Mouse (Mus musculus) CH12.LX (cell line): ENCODE measurements around the gene 4933427D14Rik.

Source experiments
- CTCF ChIP-seq, 2 experiments: IDR thresholded peaks in 1 of 2; conservative IDR thresholded peaks in 1 of 2; 2 replicates each; pipeline ENCODE4 v1.5.1; 2011 to 2012; ENCODE audit warnings: low read depth in 2 of 2, low read length in 2 of 2, improper control_type of control experiment in 1 of 2, inconsistent platforms in 1 of 2, mild to moderate bottlenecking in 1 of 2, moderate library complexity in 1 of 2
- EP300 ChIP-seq: IDR thresholded peaks from 2 replicates; pipeline ENCODE4 v1.6.1; 2011; ENCODE audit warnings: low read length, improper control_type of control experiment
- ETS1 ChIP-seq: conservative IDR thresholded peaks from 2 replicates; pipeline ENCODE4 v1.6.1; 2012; ENCODE audit warnings: low read depth, mild to moderate bottlenecking, inconsistent platforms, low read length, improper control_type of control experiment, moderate library complexity
- HCFC1 ChIP-seq: IDR thresholded peaks from 2 replicates; pipeline ENCODE4 v1.6.1; 2012; ENCODE audit warnings: low read depth, mild to moderate bottlenecking, inconsistent platforms, low read length, improper control_type of control experiment
- MXI1 ChIP-seq: IDR thresholded peaks from 2 replicates; pipeline ENCODE4 v1.6.1; 2011; ENCODE audit warnings: mild to moderate bottlenecking, low read depth, low read length, improper control_type of control experiment
- NRF1 ChIP-seq: IDR thresholded peaks from 2 replicates; pipeline ENCODE4 v1.6.1; 2014; ENCODE audit warnings: low read depth, mild to moderate bottlenecking, inconsistent platforms, low read length, improper control_type of control experiment, moderate library complexity
- POLR2A ChIP-seq: IDR thresholded peaks from 2 replicates; pipeline ENCODE4 v1.6.1; 2011; ENCODE audit warnings: low read depth, mild to moderate bottlenecking, improper control_type of control experiment, low read length
- POLR2AphosphoS2 ChIP-seq: IDR thresholded peaks from 2 replicates; pipeline ENCODE4 v1.6.1; 2011; ENCODE audit warnings: low read depth, low read length, improper control_type of control experiment
- RCOR1 ChIP-seq: conservative IDR thresholded peaks from 2 replicates; pipeline ENCODE4 v1.6.1; 2012; ENCODE audit warnings: low read depth, mild to moderate bottlenecking, inconsistent platforms, low read length, improper control_type of control experiment
- ZC3H11A ChIP-seq: IDR thresholded peaks from 2 replicates; pipeline ENCODE4 v1.6.1; 2012; ENCODE audit warnings: low read depth, mild to moderate bottlenecking, inconsistent platforms, low read length, improper control_type of control experiment
- ZKSCAN1 ChIP-seq: IDR thresholded peaks from 2 replicates; pipeline ENCODE4 v1.6.1; 2012; ENCODE audit warnings: low read depth, inconsistent platforms, low read length, improper control_type of control experiment, borderline replicate concordance
- ZNF384 ChIP-seq: IDR thresholded peaks from 2 replicates; pipeline ENCODE4 v1.6.1; 2012; ENCODE audit warnings: low read depth, low read length, improper control_type of control experiment, inconsistent platforms

- TF ChIP-seq MXI1 (no peak), POLR2A (no peak), RCOR1 (no peak), CTCF (conservative IDR thresholded peaks at IDR 0.05 in 1 of 2, IDR thresholded peaks at IDR 0.05 in 1 of 2; ENCODE audit: low read depth in 2 of 2, low read length in 2 of 2) (no peak), EP300 (no peak), HCFC1 (no peak), ZC3H11A (no peak), NRF1 (no peak), ZKSCAN1 (no peak), ZNF384 (no peak), POLR2AphosphoS2 (no peak), ETS1 (no peak)
Observed at GRCm38 (mm10) chr11:72181136-72181535, 26.1 kb downstream of the 4933427D14Rik start.
